Mouse (Mus musculus) ES-E14 (cell line): ENCODE data around the gene Drc7. TPM values are rescaled to one million over a fixed set of nuclear protein-coding genes. Genes with fewer than 3 reads are reported as not detected.

Experiments used
- DNase-seq: peaks from one replicate; pipeline ENCODE4 v3.0.0-alpha.2; 2013; ENCODE audit warnings: low read depth, low spot score
- H3K27ac ChIP-seq: 2 replicates; pipeline ENCODE4 v1.5.1; 2012; ENCODE audit warnings: low read depth, mild to moderate bottlenecking, low read length, moderate library complexity, mixed read lengths; ENCODE audit not compliant: poor library complexity, insufficient read depth, severe bottlenecking
- H3K36me3 ChIP-seq: 2 replicates; pipeline ENCODE4 v1.6.1; 2012; ENCODE audit warnings: mild to moderate bottlenecking, low read length, moderate library complexity, mixed read lengths; ENCODE audit not compliant: control insufficient read depth, poor library complexity, insufficient read depth, severe bottlenecking
- H3K4me1 ChIP-seq, 2 experiments: fragments of 150-350 bp in 1 of 2; sonication (generic) in 1 of 2; 2 replicates each; pipeline ENCODE4 v1.6.1; 2012; ENCODE audit warnings: low read length in 2 of 2, mild to moderate bottlenecking in 1 of 2, mixed read lengths in 1 of 2; ENCODE audit not compliant: control insufficient read depth in 2 of 2, insufficient read depth in 2 of 2, poor library complexity in 1 of 2
- H3K4me3 ChIP-seq, 2 experiments: fragments of 150-350 bp in 1 of 2; sonication (generic) in 1 of 2; 2 replicates each; pipeline ENCODE4 v1.5.1; 2012; ENCODE audit warnings: low read length in 2 of 2, low read depth in 1 of 2, mild to moderate bottlenecking in 1 of 2, mixed read lengths in 1 of 2; ENCODE audit not compliant: insufficient read depth in 1 of 2, poor library complexity in 1 of 2, severe bottlenecking in 1 of 2
- H3K9ac ChIP-seq: 2 replicates; pipeline ENCODE4 v1.6.1; 2012; ENCODE audit warnings: low read depth, mild to moderate bottlenecking, low read length, mixed read lengths; ENCODE audit not compliant: poor library complexity, insufficient read depth, severe bottlenecking
- H3K9me3 ChIP-seq: fragments of 150-350 bp; sonication (generic); 2 replicates; pipeline ENCODE4 v1.6.1; 2012; ENCODE audit warnings: low read depth, mild to moderate bottlenecking, low read length; ENCODE audit not compliant: control insufficient read depth, insufficient read depth
- CHD2 ChIP-seq: IDR thresholded peaks from 2 replicates; pipeline ENCODE4 v1.6.1; 2014; ENCODE audit warnings: mild to moderate bottlenecking, low read depth, low read length, inconsistent platforms
- HCFC1 ChIP-seq: IDR thresholded peaks from 2 replicates; pipeline ENCODE4 v1.6.1; 2012; ENCODE audit warnings: low read length, inconsistent platforms, borderline replicate concordance; ENCODE audit not compliant: insufficient read depth
- MAFK ChIP-seq: IDR thresholded peaks from 2 replicates; pipeline ENCODE4 v1.6.1; 2014; ENCODE audit warnings: mild to moderate bottlenecking, low read depth, low read length, inconsistent platforms; ENCODE audit not compliant: insufficient read depth
- ZC3H11A ChIP-seq: IDR thresholded peaks from 2 replicates; pipeline ENCODE4 v1.6.1; 2012; ENCODE audit warnings: low read depth, mild to moderate bottlenecking, inconsistent platforms, low read length, borderline replicate concordance
- ZNF384 ChIP-seq: IDR thresholded peaks from 2 replicates; pipeline ENCODE4 v1.6.1; 2012; ENCODE audit warnings: low read depth, low read length, inconsistent platforms
- in situ Hi-C, 2 experiments: fragments of 600-800 bp; cut with MboI; formaldehyde crosslinking; loops; one replicate each; pipeline ENCODE4 v1.15.1; 2025; ENCODE audit warnings: low sequenced_read_pairs in 2 of 2, inconsistent platforms in 1 of 2; ENCODE audit not compliant: unreplicated experiment in 2 of 2
- total RNA-seq: library from RNA; depleted of rRNA; stranded (reverse); fragments of 300-350 nt; gene quantifications from 2 replicates; pipeline ENCODE4 v1.2.3, GENCODE M21; 2012

The Drc7 gene
- total RNA-seq, 1 experiment, result 0.94 TPM

GRCm38 (mm10) chr8:95093574-95093973, 38.7 kb downstream of the Drc7 start:
- H3K9ac ChIP-seq, result no peak overlapping the region
- peaks cover 17% of the 10 kb centered on the region; the same call in 1 of the 2 replicates for H3K36me3 ChIP-seq
- TF ChIP-seq MAFK (no peak), ZNF384 (no peak), CHD2 (no peak), HCFC1 (no peak), ZC3H11A (no peak)
- H3K9me3 ChIP-seq, result no peaks in the 10 kb centered on the region
- no peak for DNase-seq
- H3K4me1 ChIP-seq, result no peaks in the 10 kb centered on the region
- in situ Hi-C loops, result no loop called here
- H3K27ac ChIP-seq, result no peak overlapping the region
- H3K4me3 ChIP-seq, result no peak overlapping the region

GRCm38 (mm10) chr8:95099009-95099408, 44.1 kb downstream of the Drc7 start:
- H3K4me3 ChIP-seq, result no peak overlapping the region
- H3K4me1 ChIP-seq, result no peaks in the 10 kb centered on the region
- TF ChIP-seq ZC3H11A (no peak), MAFK (no peak), HCFC1 (no peak), CHD2 (no peak), ZNF384 (no peak)
- no peaks in the 10 kb centered on the region for H3K9me3 ChIP-seq
- no peak overlapping the region for H3K27ac ChIP-seq
- no peak for DNase-seq
- peaks cover 45% of the 10 kb centered on the region for H3K36me3 ChIP-seq
- in situ Hi-C loops, result no loop called here
- no peak overlapping the region for H3K9ac ChIP-seq

- Histone ChIP-seq H3K9ac (no peak overlapping the region), H3K4me1 (no peaks in the 10 kb centered on the region), H3K4me3 (no peak overlapping the region), H3K9me3 (no peaks in the 10 kb centered on the region), H3K36me3 (peaks cover 47% of the 10 kb centered on the region), H3K27ac (no peak overlapping the region)
- in situ Hi-C loops, result loop anchor here in 1 of 2 experiments (25.0 kb wide), 1 partner anchor 110 kb away; the partner anchor contains the start of gene Kifc3
- TF ChIP-seq MAFK (no peak), ZC3H11A (no peak), ZNF384 (no peak), HCFC1 (no peak), CHD2 (no peak)
- DNase-seq, result no peak
These were observed 47.1 kb downstream of the Drc7 start for GRCm38 (mm10) chr8:95101972-95102371.

GRCm38 (mm10) chr8:95107306-95107705, 52.4 kb downstream of the Drc7 start:
- in situ Hi-C loops, result loop anchor here in 1 of 2 experiments (25.0 kb wide), 1 partner anchor 105 kb away; the partner anchor contains the start of gene Kifc3

GRCm38 (mm10) chr8:95112594-95112993, 57.7 kb downstream of the Drc7 start:
- Histone ChIP-seq H3K4me3 (no peak overlapping the region), H3K9ac (no peak overlapping the region), H3K4me1 (no peaks in the 10 kb centered on the region), H3K36me3 (peaks cover 9% of the 10 kb centered on the region), H3K27ac (no peak overlapping the region), H3K9me3 (no peaks in the 10 kb centered on the region)
- DNase-seq, result no peak
- in situ Hi-C loops, result loop anchor here in 1 of 2 experiments (25.0 kb wide), 1 partner anchor 100 kb away; the partner anchor contains the start of gene Kifc3
- TF ChIP-seq CHD2 (no peak), MAFK (no peak), HCFC1 (no peak)

More at GRCm38 (mm10) chr8:95107306-95107705, 52.4 kb downstream of the Drc7 start:
- Histone ChIP-seq H3K9me3 (no peaks in the 10 kb centered on the region), H3K27ac (no peak overlapping the region), H3K9ac (no peak overlapping the region), H3K36me3 (peaks cover 27% of the 10 kb centered on the region), H3K4me1 (no peaks in the 10 kb centered on the region), H3K4me3 (no peak overlapping the region)
- TF ChIP-seq HCFC1 (no peak), MAFK (no peak), ZC3H11A (no peak), ZNF384 (no peak), CHD2 (no peak)
- no peak for DNase-seq
